Mouse (Mus musculus): ENCODE results near the gene Mga. TPM values are rescaled to one million over a fixed set of nuclear protein-coding genes. Genes with fewer than 3 reads are reported as not detected.

Mga gene
- total and polyA plus RNA-seq, 3 experiments = 45.7 to 224 (median 60.9) TPM

GRCm38 (mm10) chr2:119853811-119854210 is 43.2 kb upstream of the Mga start:
- H3K79me2 ChIP-seq (ENCODE audit: control insufficient read depth, insufficient read depth, low read length, poor library complexity) = no peaks in the 10 kb centered on the region
- no peaks in the 10 kb centered on the region for H3K27me3 ChIP-seq (ENCODE audit: control insufficient read depth in 1 of 2, insufficient read depth in 2 of 2, low read length in 2 of 2)
- no peaks in the 10 kb centered on the region for H3K4me1 ChIP-seq (ENCODE audit: control insufficient read depth in 1 of 2, insufficient read depth in 2 of 2, low read length in 2 of 2)
- H3K4me3 ChIP-seq (ENCODE audit: control insufficient read depth in 1 of 2, insufficient read depth in 1 of 2, low read depth in 2 of 2, low read length in 2 of 2) = no peak overlapping the region
- H3K9ac ChIP-seq (ENCODE audit: control insufficient read depth, low read depth, low read length, poor library complexity, severe bottlenecking) = no peak overlapping the region
- TF ChIP-seq KAT2A (conservative IDR thresholded peaks at IDR 0.05; ENCODE audit: low read depth, low read length) = no peak
- no peak for TF ChIP-seq USF2 (IDR thresholded peaks at IDR 0.05; ENCODE audit: borderline replicate concordance in 1 of 2, insufficient read depth in 1 of 2, low read depth in 1 of 2, low read length in 2 of 2)
- no peak for TF ChIP-seq GABPA (IDR thresholded peaks at IDR 0.05; ENCODE audit: low read depth, low read length)
- TF ChIP-seq ZC3H11A (IDR thresholded peaks at IDR 0.05; ENCODE audit: low read depth, low read length) = no peak
- no peak for DNase-seq (ENCODE audit: low read depth, low spot score)
- H3K36me3 ChIP-seq (ENCODE audit: control insufficient read depth in 1 of 2, insufficient read depth in 2 of 2, low read length in 2 of 2) = no peaks in the 10 kb centered on the region
- H3K9me3 ChIP-seq (replicated peaks; ENCODE audit: insufficient read depth, low read length) = no peaks in the 10 kb centered on the region
- H3K27ac ChIP-seq (ENCODE audit: control insufficient read depth, low read depth, low read length) = no peak overlapping the region

- Histone ChIP-seq H3K9ac (ENCODE audit: control insufficient read depth, low read depth, low read length, poor library complexity, severe bottlenecking) (no peak overlapping the region), H3K27ac (ENCODE audit: control insufficient read depth, low read depth, low read length) (no peak overlapping the region)
Observed at GRCm38 (mm10) chr2:119855310-119855850, 41.6 kb upstream of the Mga start.

GRCm38 (mm10) chr2:119857341-119857740 is 39.7 kb upstream of the Mga start:
- H3K9ac ChIP-seq (ENCODE audit: control insufficient read depth, low read depth, low read length, poor library complexity, severe bottlenecking) = no peak overlapping the region
- no peak overlapping the region for H3K4me3 ChIP-seq (ENCODE audit: control insufficient read depth in 1 of 2, insufficient read depth in 1 of 2, low read depth in 2 of 2, low read length in 2 of 2)
- H3K79me2 ChIP-seq (ENCODE audit: control insufficient read depth, insufficient read depth, low read length, poor library complexity) = no peaks in the 10 kb centered on the region
- H3K36me3 ChIP-seq (ENCODE audit: control insufficient read depth in 1 of 2, insufficient read depth in 2 of 2, low read length in 2 of 2) = no peaks in the 10 kb centered on the region
- no peak for DNase-seq (ENCODE audit: low read depth, low spot score)
- no peak overlapping the region for H3K27ac ChIP-seq (ENCODE audit: control insufficient read depth, low read depth, low read length)
- TF ChIP-seq MAX (IDR thresholded peaks at IDR 0.05; ENCODE audit: low read length) = no peak
- no peaks in the 10 kb centered on the region for H3K4me1 ChIP-seq (ENCODE audit: control insufficient read depth in 1 of 2, insufficient read depth in 2 of 2, low read length in 2 of 2)
- H3K9me3 ChIP-seq (replicated peaks; ENCODE audit: insufficient read depth, low read length) = no peaks in the 10 kb centered on the region
- peaks cover 0 to 5% of the 10 kb centered on the region in 2 experiments; a peak in 3 of 4 replicates for H3K27me3 ChIP-seq (ENCODE audit: control insufficient read depth in 1 of 2, insufficient read depth in 2 of 2, low read length in 2 of 2)

More at GRCm38 (mm10) chr2:119855310-119855850, 41.6 kb upstream of the Mga start:
- DNase-seq (ENCODE audit: low read depth, low spot score) = no peak
- Histone ChIP-seq H3K9me3 (replicated peaks; ENCODE audit: insufficient read depth, low read length) (no peaks in the 10 kb centered on the region), H3K27me3 (ENCODE audit: control insufficient read depth in 1 of 2, insufficient read depth in 2 of 2, low read length in 2 of 2) (no peaks in the 10 kb centered on the region; a peak in 1 of 4 replicates), H3K36me3 (ENCODE audit: control insufficient read depth in 1 of 2, insufficient read depth in 2 of 2, low read length in 2 of 2) (no peaks in the 10 kb centered on the region), H3K79me2 (ENCODE audit: control insufficient read depth, insufficient read depth, low read length, poor library complexity) (no peaks in the 10 kb centered on the region), H3K4me1 (ENCODE audit: control insufficient read depth in 1 of 2, insufficient read depth in 2 of 2, low read length in 2 of 2) (no peaks in the 10 kb centered on the region), H3K4me3 (ENCODE audit: control insufficient read depth in 1 of 2, insufficient read depth in 1 of 2, low read depth in 2 of 2, low read length in 2 of 2) (no peak overlapping the region)
- TF ChIP-seq POLR2A (IDR thresholded peaks at IDR 0.05; ENCODE audit: control insufficient read depth in 1 of 2, insufficient read depth in 1 of 2, low read depth in 1 of 2, low read length in 2 of 2, poor library complexity in 1 of 2) = no peak
- no peak for TF ChIP-seq SIN3A (IDR thresholded peaks at IDR 0.05; ENCODE audit: low read length)
- no peak for TF ChIP-seq ELF1 (IDR thresholded peaks at IDR 0.05; ENCODE audit: low read depth, low read length)
- no peak for TF ChIP-seq MAFK (IDR thresholded peaks at IDR 0.05; ENCODE audit: borderline replicate concordance, low read depth, low read length)
- TF ChIP-seq USF2 (IDR thresholded peaks at IDR 0.05; ENCODE audit: borderline replicate concordance in 1 of 2, insufficient read depth in 1 of 2, low read depth in 1 of 2, low read length in 2 of 2) = no peak
- TF ChIP-seq EP300 (IDR thresholded peaks at IDR 0.05; ENCODE audit: low read depth in 1 of 2, low read length in 2 of 2) = no peak

All from MEL (cell line).